Mouse (Mus musculus) CH12.LX (cell line): Measurements from ENCODE around the gene Sept1. TPM values are rescaled to one million over a fixed set of nuclear protein-coding genes. Genes with fewer than 3 reads are reported as not detected.

ENCODE experiments used
- DNase-seq: peaks from one replicate; pipeline ENCODE4 v3.0.0-alpha.2; 2013; ENCODE audit errors: extremely low read depth
- H3K27ac ChIP-seq: 2 replicates; pipeline ENCODE4 v1.5.1; 2012; ENCODE audit warnings: low read depth, mild to moderate bottlenecking, control low read depth, moderate library complexity; ENCODE audit not compliant: insufficient read depth
- H3K27me3 ChIP-seq: replicated peaks from 2 replicates; pipeline ENCODE3; 2012; ENCODE audit warnings: inconsistent platforms
- H3K36me3 ChIP-seq, 2 experiments: replicated peaks in 1 of 2; 2 replicates each; pipeline versions ENCODE3 to v1.6.1; 2012; ENCODE audit warnings: inconsistent platforms in 1 of 2, low read length in 1 of 2, mild to moderate bottlenecking in 1 of 2, mixed read lengths in 1 of 2, moderate library complexity in 1 of 2; ENCODE audit not compliant: control insufficient read depth in 1 of 2, insufficient read depth in 1 of 2
- H3K4me1 ChIP-seq, 2 experiments: 2 replicates each; pipeline ENCODE4 v1.6.1; 2012; ENCODE audit warnings: inconsistent platforms in 1 of 2, moderate library complexity in 1 of 2; ENCODE audit not compliant: insufficient read depth in 2 of 2, control insufficient read depth in 1 of 2
- H3K4me2 ChIP-seq: 2 replicates; pipeline ENCODE4 v1.6.1; 2012; ENCODE audit warnings: low read depth, mild to moderate bottlenecking, control low read depth; ENCODE audit not compliant: poor library complexity, insufficient read depth, severe bottlenecking
- H3K4me3 ChIP-seq, 3 experiments: fragments of 150-350 bp in 1 of 3; sonication (generic) in 1 of 3; replicated peaks in 1 of 3; 2 replicates each; pipeline versions ENCODE3 to v1.5.1; 2011 to 2012; ENCODE audit warnings: low read depth in 2 of 3, low read length in 2 of 3, mild to moderate bottlenecking in 2 of 3, moderate library complexity in 2 of 3, control low read depth in 1 of 3, improper control_type of control experiment in 1 of 3, inconsistent platforms in 1 of 3, mixed read lengths in 1 of 3; ENCODE audit not compliant: poor library complexity in 1 of 3
- H3K79me2 ChIP-seq: replicated peaks from 2 replicates; pipeline ENCODE4 v1.6.1; 2012; ENCODE audit warnings: mild to moderate bottlenecking, moderate library complexity; ENCODE audit not compliant: control insufficient read depth, poor library complexity, insufficient read depth, severe bottlenecking; ENCODE audit errors: extremely low read depth
- H3K9ac ChIP-seq: 2 replicates; pipeline ENCODE4 v1.6.1; 2012; ENCODE audit warnings: low read depth, mild to moderate bottlenecking, control low read depth, moderate library complexity; ENCODE audit not compliant: insufficient read depth
- H3K9me3 ChIP-seq: replicated peaks from 2 replicates; pipeline ENCODE3; 2012; ENCODE audit warnings: low read length, inconsistent platforms, mixed read lengths
- BHLHE40 ChIP-seq: IDR thresholded peaks from 2 replicates; pipeline ENCODE4 v1.6.1; 2011; ENCODE audit warnings: mild to moderate bottlenecking, low read depth, low read length, improper control_type of control experiment
- CHD2 ChIP-seq: IDR thresholded peaks from 2 replicates; pipeline ENCODE4 v1.6.1; 2011; ENCODE audit warnings: low read length, improper control_type of control experiment
- CTCF ChIP-seq, 2 experiments: IDR thresholded peaks in 1 of 2; conservative IDR thresholded peaks in 1 of 2; 2 replicates each; pipeline ENCODE4 v1.5.1; 2011 to 2012; ENCODE audit warnings: low read depth in 2 of 2, low read length in 2 of 2, improper control_type of control experiment in 1 of 2, inconsistent platforms in 1 of 2, mild to moderate bottlenecking in 1 of 2, moderate library complexity in 1 of 2
- E2F4 ChIP-seq: IDR thresholded peaks from 2 replicates; pipeline ENCODE4 v1.6.1; 2011; ENCODE audit warnings: low read depth, low read length, improper control_type of control experiment; ENCODE audit not compliant: insufficient replicate concordance
- ELF1 ChIP-seq: IDR thresholded peaks from 2 replicates; pipeline ENCODE4 v1.6.1; 2014; ENCODE audit warnings: low read depth, mild to moderate bottlenecking, inconsistent platforms, low read length, improper control_type of control experiment
- ETS1 ChIP-seq: conservative IDR thresholded peaks from 2 replicates; pipeline ENCODE4 v1.6.1; 2012; ENCODE audit warnings: low read depth, mild to moderate bottlenecking, inconsistent platforms, low read length, improper control_type of control experiment, moderate library complexity
- GABPA ChIP-seq: IDR thresholded peaks from 2 replicates; pipeline ENCODE4 v1.6.1; 2012; ENCODE audit warnings: low read depth, low read length, improper control_type of control experiment, inconsistent platforms; ENCODE audit not compliant: insufficient replicate concordance
- IRF4 ChIP-seq: IDR thresholded peaks from 2 replicates; pipeline ENCODE4 v1.6.1; 2014; ENCODE audit warnings: low read depth, mild to moderate bottlenecking, inconsistent platforms, low read length, improper control_type of control experiment
- JUN ChIP-seq: IDR thresholded peaks from 2 replicates; pipeline ENCODE4 v1.6.1; 2011; ENCODE audit warnings: low read depth, mild to moderate bottlenecking, low read length, improper control_type of control experiment, moderate library complexity; ENCODE audit not compliant: insufficient read depth
- JUND ChIP-seq: conservative IDR thresholded peaks from 2 replicates; pipeline ENCODE4 v1.6.1; 2011; ENCODE audit warnings: low read depth, low read length, improper control_type of control experiment
- KAT2A ChIP-seq: IDR thresholded peaks from 2 replicates; pipeline ENCODE4 v1.6.1; 2012; ENCODE audit warnings: low read length, improper control_type of control experiment, inconsistent platforms; ENCODE audit not compliant: insufficient replicate concordance
- MAX ChIP-seq: IDR thresholded peaks from 2 replicates; pipeline ENCODE4 v1.6.1; 2011; ENCODE audit warnings: low read length, improper control_type of control experiment
- MEF2A ChIP-seq: IDR thresholded peaks from 2 replicates; pipeline ENCODE4 v1.6.1; 2014; ENCODE audit warnings: low read depth, mild to moderate bottlenecking, inconsistent platforms, low read length, improper control_type of control experiment, borderline replicate concordance
- MXI1 ChIP-seq: IDR thresholded peaks from 2 replicates; pipeline ENCODE4 v1.6.1; 2011; ENCODE audit warnings: mild to moderate bottlenecking, low read depth, low read length, improper control_type of control experiment
- MYC ChIP-seq: IDR thresholded peaks from 2 replicates; pipeline ENCODE4 v1.6.1; 2011; ENCODE audit warnings: low read depth, mild to moderate bottlenecking, improper control_type of control experiment, low read length
- NELFE ChIP-seq: IDR thresholded peaks from 2 replicates; pipeline ENCODE4 v1.6.1; 2011; ENCODE audit warnings: low read depth, low read length, improper control_type of control experiment
- POLR2A ChIP-seq: IDR thresholded peaks from 2 replicates; pipeline ENCODE4 v1.6.1; 2011; ENCODE audit warnings: low read depth, mild to moderate bottlenecking, improper control_type of control experiment, low read length
- POLR2AphosphoS2 ChIP-seq: IDR thresholded peaks from 2 replicates; pipeline ENCODE4 v1.6.1; 2011; ENCODE audit warnings: low read depth, low read length, improper control_type of control experiment
- RAD21 ChIP-seq: IDR thresholded peaks from 2 replicates; pipeline ENCODE4 v1.6.1; 2011; ENCODE audit warnings: low read depth, mild to moderate bottlenecking, low read length, improper control_type of control experiment, moderate library complexity
- RCOR1 ChIP-seq: conservative IDR thresholded peaks from 2 replicates; pipeline ENCODE4 v1.6.1; 2012; ENCODE audit warnings: low read depth, mild to moderate bottlenecking, inconsistent platforms, low read length, improper control_type of control experiment
- SMC3 ChIP-seq: IDR thresholded peaks from 2 replicates; pipeline ENCODE4 v1.6.1; 2011; ENCODE audit warnings: low read depth, low read length, improper control_type of control experiment
- TBP ChIP-seq: conservative IDR thresholded peaks from 2 replicates; pipeline ENCODE4 v1.6.1; 2011; ENCODE audit warnings: low read depth, low read length, improper control_type of control experiment
- USF1 ChIP-seq: IDR thresholded peaks from 2 replicates; pipeline ENCODE4 v1.6.1; 2014; ENCODE audit warnings: low read depth, mild to moderate bottlenecking, inconsistent platforms, low read length, improper control_type of control experiment
- USF2 ChIP-seq: conservative IDR thresholded peaks from 2 replicates; pipeline ENCODE4 v1.6.1; 2011; ENCODE audit warnings: low read depth, low read length, improper control_type of control experiment
- ZKSCAN1 ChIP-seq: IDR thresholded peaks from 2 replicates; pipeline ENCODE4 v1.6.1; 2012; ENCODE audit warnings: low read depth, inconsistent platforms, low read length, improper control_type of control experiment, borderline replicate concordance
- ZMIZ1 ChIP-seq: IDR thresholded peaks from 2 replicates; pipeline ENCODE4 v1.6.1; 2012; ENCODE audit warnings: low read depth, mild to moderate bottlenecking, inconsistent platforms, low read length, improper control_type of control experiment
- ZNF384 ChIP-seq: IDR thresholded peaks from 2 replicates; pipeline ENCODE4 v1.6.1; 2012; ENCODE audit warnings: low read depth, low read length, improper control_type of control experiment, inconsistent platforms
- dilution Hi-C: fragments of 300-500 bp; cut with MboI; formaldehyde crosslinking; loops from 2 replicates; pipeline ENCODE4 v1.14.3; 2020; ENCODE audit warnings: low sequenced_read_pairs; ENCODE audit not compliant: extremely low pct_unique_long_range_greater_than_20kb, extremely low pct_ligation_motif_present
- in situ Hi-C: fragments of 300-500 bp; cut with MboI; formaldehyde crosslinking; loops from 3 replicates; pipeline ENCODE4 v1.14.3; 2019; ENCODE audit warnings: low sequenced_read_pairs, low pct_ligation_motif_present, low pct_unique_long_range_greater_than_20kb, mixed read lengths
- polyA plus RNA-seq: library from polyadenylated mRNA; unstranded; fragments of >175 nt; gene quantifications from 2 replicates; pipeline ENCODE4 v1.2.1, GENCODE M21; 2012; ENCODE audit warnings: low read depth; ENCODE audit not compliant: insufficient read length
- total RNA-seq, 2 experiments: library from RNA; depleted of rRNA; stranded (reverse); fragments of 300-350 nt in 1 of 2; fragments of >200 nt in 1 of 2; gene quantifications; 2 replicates each; pipeline ENCODE4 v1.2.3; 2012 to 2014

Sept1 gene
- total and polyA plus RNA-seq, 3 experiments = 42.7 to 171 (median 92.3) TPM

- in situ Hi-C loops = no loop called here
- Histone ChIP-seq H3K36me3 (peaks cover 26 to 44% of the 10 kb centered on the region in 2 experiments), H3K9me3 (no peaks in the 10 kb centered on the region), H3K9ac (no peak overlapping the region), H3K79me2 (peaks cover 18% of the 10 kb centered on the region), H3K27ac (no peak overlapping the region), H3K4me1 (peaks cover 16 to 61% of the 10 kb centered on the region in 2 experiments), H3K27me3 (no peaks in the 10 kb centered on the region), H3K4me3 (no peak overlapping the region), H3K4me2 (no peak overlapping the region)
- dilution Hi-C loops = no loop called here
- no peak for DNase-seq
- TF ChIP-seq KAT2A (no peak), JUN (no peak), RAD21 (no peak), TBP (no peak), NELFE (no peak)
Observed at GRCm38 (mm10) chr7:127214521-127214920, 18.4 kb downstream of the Sept1 start.

DNA sequence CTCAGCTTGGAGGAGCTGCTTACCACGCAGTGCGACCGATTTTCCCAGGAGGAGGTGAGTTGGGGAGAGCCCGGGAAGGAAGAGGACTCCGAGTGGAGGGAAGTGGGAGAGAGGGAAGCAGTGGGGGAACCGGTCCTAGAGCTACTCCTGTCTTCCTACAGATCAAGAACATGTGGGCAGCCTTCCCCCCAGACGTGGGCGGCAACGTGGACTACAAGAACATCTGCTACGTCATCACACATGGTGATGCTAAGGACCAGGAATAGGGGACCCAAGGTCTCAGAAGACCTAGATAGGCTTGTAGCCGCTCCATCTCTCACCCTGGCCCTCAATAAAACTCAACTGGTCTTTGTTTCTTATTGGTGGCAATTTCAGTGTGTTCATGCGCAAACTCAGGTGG, 19.0 kb downstream of the Sept1 start:
- no peaks in the 10 kb centered on the region for H3K27me3 ChIP-seq
- TF ChIP-seq JUND (no peak), MYC (no peak), IRF4 (no peak), MAX (no peak), ZKSCAN1 (no peak), MEF2A (no peak)
- no peak overlapping the region for H3K4me2 ChIP-seq
- peaks cover 18% of the 10 kb centered on the region for H3K79me2 ChIP-seq
- no peaks in the 10 kb centered on the region for H3K9me3 ChIP-seq
- H3K9ac ChIP-seq = no peak overlapping the region
- in situ Hi-C loops = no loop called here
- H3K4me1 ChIP-seq = peaks cover 11 to 57% of the 10 kb centered on the region in 2 experiments
- no peak overlapping the region for H3K27ac ChIP-seq
- no peak for DNase-seq
- no peak overlapping the region for H3K4me3 ChIP-seq
- peaks cover 26 to 44% of the 10 kb centered on the region in 2 experiments for H3K36me3 ChIP-seq
- dilution Hi-C loops = no loop called here

- no peak overlapping the region for H3K4me2 ChIP-seq
- no peaks in the 10 kb centered on the region for H3K9me3 ChIP-seq
- DNase-seq = peak; percentile 65
- no peak overlapping the region for H3K9ac ChIP-seq
- H3K79me2 ChIP-seq = peaks cover 18% of the 10 kb centered on the region
- H3K36me3 ChIP-seq = peaks cover 26 to 44% of the 10 kb centered on the region in 2 experiments
- H3K4me3 ChIP-seq = no peak overlapping the region
- H3K27me3 ChIP-seq = no peaks in the 10 kb centered on the region
- dilution Hi-C loops (no loop called here), in situ Hi-C loops (no loop called here)
- peaks cover 10 to 53% of the 10 kb centered on the region in 2 experiments for H3K4me1 ChIP-seq
- H3K27ac ChIP-seq = no peak overlapping the region
- TF ChIP-seq ZNF384 (no peak), USF2 (no peak), E2F4 (no peak), SMC3 (peak; percentile 50), POLR2AphosphoS2 (no peak; the same call in 1 of the 2 replicates), BHLHE40 (no peak), USF1 (no peak), CTCF (conservative IDR thresholded peaks at IDR 0.05 in 1 of 2, IDR thresholded peaks at IDR 0.05 in 1 of 2; ENCODE audit: low read depth in 2 of 2, low read length in 2 of 2) (peak; percentile 64 to 74), POLR2A (no peak), MEF2A (no peak), ZMIZ1 (no peak), RAD21 (peak; percentile 37), IRF4 (0 out of 2 replicates have a peak, but pooled peaks have one; percentile 12), GABPA (no peak), JUN (no peak), MXI1 (no peak), RCOR1 (no peak), CHD2 (no peak), ETS1 (no peak), KAT2A (no peak), ELF1 (0 out of 2 replicates have a peak, but pooled peaks have one; percentile 24)
Observed at GRCm38 (mm10) chr7:127213485-127213884, 19.4 kb downstream of the Sept1 start.
